In the genomic region with DNA sequence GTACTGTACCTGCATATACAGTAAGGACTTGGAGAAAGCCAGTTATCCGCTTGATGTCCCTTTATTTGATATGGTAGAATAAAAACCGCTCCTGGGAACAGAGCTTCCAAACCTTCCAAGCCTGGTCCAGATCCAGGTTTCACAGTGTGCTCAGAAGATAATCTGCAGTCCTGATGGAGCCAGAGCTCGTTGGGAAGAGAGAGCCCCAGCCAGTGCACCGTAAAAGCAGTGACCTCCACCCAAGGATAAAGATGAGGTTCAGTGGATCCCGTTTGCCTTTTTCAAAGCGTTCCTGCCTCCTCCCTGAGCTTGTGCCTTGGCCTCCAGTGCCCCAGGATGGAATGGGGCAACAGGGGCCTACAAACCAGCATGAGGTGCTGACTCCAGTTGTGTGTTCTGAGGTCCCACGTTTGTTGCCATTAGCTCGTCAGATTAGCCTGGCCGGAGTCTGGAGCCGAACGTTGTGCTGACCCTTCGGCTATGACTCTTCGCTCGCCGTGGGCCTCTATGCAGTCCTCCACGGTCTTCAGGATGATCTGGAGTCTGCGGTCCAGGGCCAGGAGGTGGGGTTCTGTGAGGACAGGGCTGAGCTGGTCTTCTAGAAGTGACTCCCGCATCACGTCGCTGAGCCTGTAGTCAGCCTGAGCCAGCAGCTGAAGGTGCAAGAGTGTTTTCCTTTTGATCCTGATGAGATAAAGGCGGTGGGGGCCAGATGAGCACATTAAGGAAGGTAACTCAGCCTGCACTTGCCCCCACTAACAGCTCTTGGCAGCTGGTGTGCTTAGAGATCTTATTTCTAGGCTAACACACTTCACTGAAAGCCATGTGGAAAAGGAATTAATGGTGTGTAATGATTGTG, we compare ENCODE assay signal across 19 mouse cellular contexts. TPM values are rescaled to one million over a fixed set of nuclear protein-coding genes. Genes with fewer than 3 reads are reported as not detected.
DNase-seq lines count a peak whose midpoint lies in the region; ATAC-seq lines count a peak whose summit lies in the region.
"Had no signal": no experiment of that assay in that cellular context is flagged by ENCODE, and none has a peak within 500 bp of the region (broad histone marks: within the 10 kb centered on the region; RNA-seq: fewer than 3 reads in every experiment).

No protein-coding gene starts in this region.

- H3K4me2 ChIP-seq in heart, embryonic 12.5 days, result no peak overlapping the region
- H3K4me2 ChIP-seq: midbrain, embryonic 15.5 days had no signal

- H3K9me3 ChIP-seq in heart, embryonic 12.5 days (replicated peaks), result no peaks in the 10 kb centered on the region
- H3K9me3 ChIP-seq: midbrain, embryonic 15.5 days had no signal

- no peak for ATAC-seq in heart, embryonic 12.5 days (ENCODE audit: insufficient number of reproducible peaks, low FRiP score)
- ATAC-seq in frontal cortex, adult (ENCODE audit: low TSS enrichment), result no peak
- ATAC-seq: forebrain, embryonic 16.5 days; hindbrain, embryonic 16.5 days; midbrain, embryonic 15.5 days had no signal

- no peak overlapping the region for H3K27ac ChIP-seq in heart, embryonic 12.5 days (ENCODE audit: poor library complexity, severe bottlenecking)
- H3K27ac ChIP-seq: macrophage; midbrain, embryonic 15.5 days had no signal

- H3K4me1 ChIP-seq in heart, embryonic 12.5 days (replicated peaks), result peaks cover 17% of the 10 kb centered on the region
- H3K4me1 ChIP-seq: midbrain, embryonic 15.5 days had no signal

- DNase-seq in heart, adult 18-20 months, result peak; percentile 61 to 75
- DNase-seq in ovary, adult 18-20 months (ENCODE audit: low spot score), result peak; percentile 28
- no peak for DNase-seq in ovary, postnatal 36 days (ENCODE audit: low spot score)
- peak; percentile 59 to 73 for DNase-seq in heart, postnatal 10 days
- DNase-seq in yolk sac, embryonic 10.5 days (ENCODE audit: low spot score), result peak; percentile 50
- DNase-seq: adrenal gland, adult 8-10 months; cerebellum, adult 9-10 months; kidney, adult 9 months; lung, adult 2 months; right cerebral cortex, postnatal 14 days; thymus, adult 2 months had no signal

- intact Hi-C loops in heart, postnatal 10 days (cut with DNase I), result loop anchor here (5.0 kb wide), 1 partner anchor 594 kb away; no protein-coding TSS in a partner anchor

- WGBS in heart, embryonic 12.5 days, result 51% methylated on average over 21 of the region's 21 CpGs

- H3K36me3 ChIP-seq in heart, embryonic 12.5 days, result peaks cover 21% of the 10 kb centered on the region

- H3K9ac ChIP-seq in heart, embryonic 12.5 days, result no peak overlapping the region
- H3K9ac ChIP-seq: midbrain, embryonic 15.5 days had no signal

- no peaks in the 10 kb centered on the region for H3K27me3 ChIP-seq in heart, embryonic 12.5 days (replicated peaks)
- H3K27me3 ChIP-seq: midbrain, embryonic 15.5 days had no signal

- no peak overlapping the region for H3K4me3 ChIP-seq in heart, embryonic 12.5 days
- H3K4me3 ChIP-seq: midbrain, embryonic 15.5 days had no signal

RNA-seq across cellular contexts. Expression of gene Prkar1a, which starts 23.9 kb away (rescaled TPM):
- 100 to 1,000 TPM; 371 to 461 TPM for total RNA-seq in heart, adult 18-20 months (2021)
- 507 and 511 TPM in 2 replicates for polyA plus RNA-seq in heart, embryonic 12.5 days (2016; fragmentation: Nextera tagmentation; extraction: Ambion mirVana)
- 100 to 1,000 TPM; 550 to 591 TPM for total RNA-seq in heart, postnatal 10 days (2021)

RNA-seq across cellular contexts. Expression of gene Fam20a, which starts 49.0 kb away (rescaled TPM):
- total RNA-seq in heart, adult 18-20 months (2021), result 1 to 10 TPM; 5.8 to 7.4 TPM
- 1.2 and 1.4 TPM in 2 replicates for polyA plus RNA-seq in heart, embryonic 12.5 days (2016; fragmentation: Nextera tagmentation; extraction: Ambion mirVana)
- total RNA-seq in heart, postnatal 10 days (2021), result 1 to 10 TPM; 6.2 to 7.6 TPM
- total RNA-seq: granulocyte monocyte progenitor cell, adult 5-6 weeks; MEL had no signal
- polyA plus RNA-seq: macrophage had no signal
